Mouse (Mus musculus) midbrain, embryonic 13.5 days (tissue): Measurements from ENCODE around the gene Acox3. TPM values are rescaled to one million over a fixed set of nuclear protein-coding genes. Genes with fewer than 3 reads are reported as not detected.

Experiments
- ATAC-seq: fragments of 200-750 bp; cut with Nextera tagmentation; 2 replicates; pipeline ENCODE4 v1.8.0; 2017; ENCODE audit warnings: mild to moderate bottlenecking, moderate TSS enrichment, moderate library complexity
- H3K27ac ChIP-seq: fragments of 300-500 bp; sonication (generic); 2 replicates; pipeline ENCODE4 v1.5.1; 2015; ENCODE audit warnings: inconsistent platforms, mild to moderate bottlenecking, moderate library complexity
- H3K27me3 ChIP-seq: fragments of 300-500 bp; sonication (generic); 2 replicates; pipeline ENCODE4 v1.6.1; 2015; ENCODE audit warnings: mild to moderate bottlenecking, inconsistent platforms
- H3K36me3 ChIP-seq: fragments of 300-500 bp; sonication (generic); 2 replicates; pipeline ENCODE4 v1.6.1; 2015; ENCODE audit warnings: mild to moderate bottlenecking, inconsistent platforms
- H3K4me1 ChIP-seq: fragments of 300-500 bp; sonication (generic); replicated peaks from 2 replicates; pipeline ENCODE4 v1.6.1; 2015; ENCODE audit warnings: inconsistent platforms
- H3K4me2 ChIP-seq: fragments of 300-500 bp; sonication (generic); replicated peaks from 2 replicates; pipeline ENCODE4 v1.6.1; 2015; ENCODE audit warnings: moderate library complexity, mild to moderate bottlenecking, inconsistent platforms
- H3K4me3 ChIP-seq: fragments of 300-500 bp; sonication (generic); replicated peaks from 2 replicates; pipeline ENCODE4 v1.5.1; 2015; ENCODE audit warnings: mild to moderate bottlenecking, inconsistent platforms
- H3K9ac ChIP-seq: fragments of 300-500 bp; sonication (generic); replicated peaks from 2 replicates; pipeline ENCODE4 v1.6.1; 2015; ENCODE audit warnings: mild to moderate bottlenecking, inconsistent platforms
- H3K9me3 ChIP-seq: fragments of 300-500 bp; sonication (generic); 2 replicates; pipeline ENCODE4 v1.6.1; 2016; ENCODE audit warnings: mild to moderate bottlenecking, inconsistent platforms
- WGBS: fragments of 180-500 bp; shearing (Covaris S2); methylation state at CpG from one replicate; pipeline ENCODE4 v1.1.7; 2015; 5-methylcytosine and 5-hydroxymethylcytosine counted together
- polyA plus RNA-seq: library from polyadenylated mRNA; unstranded; fragments of >200 nt; fragmentation: Nextera tagmentation; extraction: Ambion mirVana; gene quantifications from 2 replicates; pipeline ENCODE4 v1.2.1, GENCODE M21; 2015

The Acox3 gene
- polyA plus RNA-seq, 1 experiment from 2014 or later, result 17.0 TPM

GRCm38 (mm10) chr5:35662021-35662545 is 79.2 kb downstream of the Acox3 start:
- no peak overlapping the region for H3K4me3 ChIP-seq
- no peaks in the 10 kb centered on the region for H3K36me3 ChIP-seq
- no peak overlapping the region for H3K27ac ChIP-seq
- no peaks in the 10 kb centered on the region for H3K4me1 ChIP-seq
- WGBS, result 82% methylated on average over 9 of the region's 9 CpGs
- no peaks in the 10 kb centered on the region for H3K27me3 ChIP-seq
- no peak overlapping the region for H3K4me2 ChIP-seq
- H3K9me3 ChIP-seq, result no peaks in the 10 kb centered on the region
- no peak overlapping the region for H3K9ac ChIP-seq
- no peak for ATAC-seq

Other genes with a start within 250 kb of the Acox3 start
- not detected in 2 replicates for gene Hmx1, start 193.9 kb upstream of the Acox3 start, polyA plus RNA-seq
- gene Cpz, start 57.3 kb upstream of the Acox3 start, polyA plus RNA-seq, result 1.0 and 1.4 TPM in 2 replicates
- 7.0 and 7.2 TPM in 2 replicates for gene Trmt44, start 8.0 kb upstream of the Acox3 start, polyA plus RNA-seq
- gene Htra3, start 96.7 kb downstream of the Acox3 start, polyA plus RNA-seq, result 9.3 and 10.4 TPM in 2 replicates
- gene Sh3tc1, start 156.9 kb downstream of the Acox3 start, polyA plus RNA-seq, result 2.7 and 3.8 TPM in 2 replicates
- 5.6 and 6.6 TPM in 2 replicates for gene Ablim2, start 174.8 kb downstream of the Acox3 start, polyA plus RNA-seq